Comparison of ENCODE assay signal across 22 mouse cellular contexts in genomic region chr1:127956524-127956923, GRCm38 (mm10).
"Had no signal": no experiment of that assay in that cellular context is flagged by ENCODE, and none has a peak within 500 bp of the region (broad histone marks: within the 10 kb centered on the region; RNA-seq: fewer than 3 reads in every experiment).

No protein-coding gene starts in this region.

- H3K27ac ChIP-seq: heart, adult 2 months; heart, embryonic 13.5 days; heart, embryonic 15.5 days; hindbrain, embryonic 14.5 days; kidney, embryonic 15.5 days; kidney, postnatal 0 days; limb, embryonic 13.5 days; limb, embryonic 15.5 days; liver, embryonic 12.5 days; liver, embryonic 14.5 days had no signal

- H3K4me3 ChIP-seq: heart, adult 2 months; heart, embryonic 13.5 days; heart, embryonic 15.5 days; kidney, embryonic 15.5 days; limb, embryonic 13.5 days; limb, embryonic 15.5 days; liver, embryonic 12.5 days had no signal

- DNase-seq: gastrocnemius, postnatal 14 days; gastrocnemius, postnatal 36 days; heart, adult 2 months; heart, postnatal 14 days; heart, postnatal 36 days; kidney, adult 11 months; kidney, adult 2 months; kidney, adult 9 months; kidney, postnatal 14 days; kidney, postnatal 36 days; layer of hippocampus, adult 9-11 months; layer of hippocampus, postnatal 36 days; left cerebral cortex, postnatal 4 days had no signal
